8 mouse cellular contexts compared by ENCODE assay signal in genomic region chr2:69788974-69789373, GRCm38 (mm10). TPM values are rescaled to one million over a fixed set of nuclear protein-coding genes. Genes with fewer than 3 reads are reported as not detected.
DNase-seq lines count a peak whose midpoint lies in the region; ATAC-seq and TF ChIP-seq lines count a peak whose summit lies in the region.

No protein-coding gene starts in this region.

- H3K4me1 ChIP-seq in heart, postnatal 0 days (ENCODE audit: control insufficient read depth, insufficient read depth) = 0 out of 2 replicates have a peak, but pooled peaks cover 3% of the 10 kb centered on the region
- peaks cover 16% of the 10 kb centered on the region for H3K4me1 ChIP-seq in hindbrain, embryonic 10.5 days (replicated peaks)
- H3K4me1 ChIP-seq in midbrain, embryonic 10.5 days = peaks cover 17% of the 10 kb centered on the region

- peak overlapping the region; percentile 78 for H3K4me3 ChIP-seq in heart, postnatal 0 days (ENCODE audit: low read depth, low read length)
- peak overlapping the region; percentile 83 for H3K4me3 ChIP-seq in hindbrain, embryonic 10.5 days
- peak overlapping the region; percentile 71 for H3K4me3 ChIP-seq in midbrain, embryonic 10.5 days

- peaks cover 19% of the 10 kb centered on the region for H3K36me3 ChIP-seq in heart, postnatal 0 days (replicated peaks; ENCODE audit: control insufficient read depth, insufficient read depth, low read length)
- peaks cover 50% of the 10 kb centered on the region for H3K36me3 ChIP-seq in hindbrain, embryonic 10.5 days
- peaks cover 48% of the 10 kb centered on the region for H3K36me3 ChIP-seq in midbrain, embryonic 10.5 days

- H3K27ac ChIP-seq in heart, postnatal 0 days (ENCODE audit: low read depth) = peak overlapping the region; percentile 91
- H3K27ac ChIP-seq in hindbrain, embryonic 10.5 days = peak overlapping the region; percentile 93
- H3K27ac ChIP-seq in midbrain, embryonic 10.5 days (replicated peaks) = peak overlapping the region; percentile 90

- WGBS in heart, postnatal 0 days = 23% methylated on average over 9 of the region's 9 CpGs
- 37% methylated on average over 9 of the region's 9 CpGs for WGBS in hindbrain, embryonic 10.5 days
- WGBS in midbrain, embryonic 10.5 days = 28% methylated on average over 9 of the region's 9 CpGs

- TF ChIP-seq EP300 in heart, postnatal 0 days (IDR thresholded peaks at IDR 0.05; ENCODE audit: low read depth) = no peak

- no peak for DNase-seq in heart, postnatal 0 days (ENCODE audit: low spot score)
- DNase-seq in heart, adult 18-20 months = no peak
- DNase-seq in MN1 (ENCODE audit: low spot score) = peak; percentile 18
- DNase-seq in hindbrain, embryonic 10.5 days (ENCODE audit: low spot score) = no peak
- DNase-seq in midbrain, embryonic 10.5 days (ENCODE audit: low spot score) = no peak
- no peak for DNase-seq in natural killer cell, adult 2 months (ENCODE audit: low spot score in 2 of 2)
- no peak for DNase-seq in frontal cortex, postnatal 36 days (ENCODE audit: low spot score in 2 of 2)
- DNase-seq in adrenal gland, adult (ENCODE audit: inconsistent age in 2 of 2, low spot score in 1 of 2) = no peak

- H3K27me3 ChIP-seq in heart, postnatal 0 days (ENCODE audit: control insufficient read depth, insufficient read depth, low read length) = no peaks in the 10 kb centered on the region
- no peaks in the 10 kb centered on the region for H3K27me3 ChIP-seq in hindbrain, embryonic 10.5 days (ENCODE audit: insufficient read depth, poor library complexity, severe bottlenecking)
- no peaks in the 10 kb centered on the region for H3K27me3 ChIP-seq in midbrain, embryonic 10.5 days (ENCODE audit: low read depth, poor library complexity, severe bottlenecking)

- no peak for TF ChIP-seq CTCF in heart, postnatal 0 days (IDR thresholded peaks at IDR 0.05; ENCODE audit: low read depth)

- peak overlapping the region; percentile 86 for H3K4me2 ChIP-seq in heart, postnatal 0 days (ENCODE audit: low read depth, low read length)

- peak overlapping the region; percentile 67 for H3K9ac ChIP-seq in heart, postnatal 0 days (replicated peaks; ENCODE audit: low read depth, low read length)

- H3K9me3 ChIP-seq in heart, postnatal 0 days (replicated peaks; ENCODE audit: control insufficient read depth, low read length) = no peaks in the 10 kb centered on the region
- H3K9me3 ChIP-seq in hindbrain, embryonic 10.5 days = no peaks in the 10 kb centered on the region
- H3K9me3 ChIP-seq in midbrain, embryonic 10.5 days (replicated peaks) = no peaks in the 10 kb centered on the region

- ATAC-seq in heart, postnatal 0 days (ENCODE audit: insufficient read depth, low read depth) = peak; percentile 2; the same call in 1 of the 2 replicates

RNA-seq across cellular contexts. Expression of gene Ccdc173, which starts 0.4 kb away (rescaled TPM):
- total RNA-seq in heart, postnatal 0 days (2014; rRNA removed; ENCODE audit: low replicate concordance) = not detected in 2 replicates
- 1.2 and 1.6 TPM in 2 replicates for polyA plus RNA-seq in heart, postnatal 0 days (2015; fragmentation: Nextera tagmentation; extraction: Ambion mirVana)
- under 1 TPM; 0.42 to 0.51 TPM for total RNA-seq in heart, adult 18-20 months (2021)
- 3.0 and 4.0 TPM in 2 replicates for polyA plus RNA-seq in hindbrain, embryonic 10.5 days (2016; fragmentation: Nextera tagmentation; extraction: Ambion mirVana)
- 3.5 and 4.2 TPM in 2 replicates for polyA plus RNA-seq in midbrain, embryonic 10.5 days (2016; fragmentation: Nextera tagmentation; extraction: Ambion mirVana)

RNA-seq across cellular contexts. Expression of gene Phospho2, which starts 0.4 kb away (rescaled TPM):
- 8.8 and 43.7 TPM in 2 replicates for total RNA-seq in heart, postnatal 0 days (2014; rRNA removed; ENCODE audit: low replicate concordance)
- polyA plus RNA-seq in heart, postnatal 0 days (2015; fragmentation: Nextera tagmentation; extraction: Ambion mirVana) = 24.9 and 27.1 TPM in 2 replicates
- total RNA-seq in heart, adult 18-20 months (2021) = 10 to 100 TPM; 28.6 to 33.1 TPM
- polyA plus RNA-seq in hindbrain, embryonic 10.5 days (2016; fragmentation: Nextera tagmentation; extraction: Ambion mirVana) = 28.3 and 30.4 TPM in 2 replicates
- polyA plus RNA-seq in midbrain, embryonic 10.5 days (2016; fragmentation: Nextera tagmentation; extraction: Ambion mirVana) = 30.4 and 32.8 TPM in 2 replicates

RNA-seq across cellular contexts. Expression of gene Klhl23, which starts 32.8 kb away (rescaled TPM):
- total RNA-seq in heart, postnatal 0 days (2014; rRNA removed; ENCODE audit: low replicate concordance) = 69.9 and 129 TPM in 2 replicates
- polyA plus RNA-seq in heart, postnatal 0 days (2015; fragmentation: Nextera tagmentation; extraction: Ambion mirVana) = 33.9 and 43.0 TPM in 2 replicates
- total RNA-seq in heart, adult 18-20 months (2021) = 10 to 100 TPM; 26.0 to 34.4 TPM
- 23.1 and 23.2 TPM in 2 replicates for polyA plus RNA-seq in hindbrain, embryonic 10.5 days (2016; fragmentation: Nextera tagmentation; extraction: Ambion mirVana)
- polyA plus RNA-seq in midbrain, embryonic 10.5 days (2016; fragmentation: Nextera tagmentation; extraction: Ambion mirVana) = 26.7 and 32.2 TPM in 2 replicates
